Mouse (Mus musculus) stomach, embryonic 16.5 days (tissue): ENCODE data around the gene Zfand6. TPM values are rescaled to one million over a fixed set of nuclear protein-coding genes. Genes with fewer than 3 reads are reported as not detected.
A peak's percentile ranks its signal among the peaks of the same experiment; 100 is the strongest.

Experiments
- ATAC-seq: fragments of 200-750 bp; cut with Nextera tagmentation; 2 replicates; pipeline ENCODE4 v1.8.0; 2017; ENCODE audit warnings: moderate number of reproducible peaks, moderate TSS enrichment; ENCODE audit not compliant: insufficient read depth, low FRiP score
- H3K27ac ChIP-seq: fragments of 300-500 bp; sonication (generic); 2 replicates; pipeline ENCODE4 v1.5.1; 2014; ENCODE audit warnings: low read length
- H3K27me3 ChIP-seq: fragments of 300-500 bp; sonication (generic); 2 replicates; pipeline ENCODE4 v1.6.1; 2014; ENCODE audit warnings: low read length, control low read depth, mixed read lengths; ENCODE audit not compliant: control insufficient read depth, insufficient read depth
- H3K36me3 ChIP-seq: fragments of 300-500 bp; sonication (generic); 2 replicates; pipeline ENCODE4 v1.6.1; 2014; ENCODE audit warnings: low read length; ENCODE audit not compliant: control insufficient read depth, insufficient read depth
- H3K4me1 ChIP-seq: fragments of 300-500 bp; sonication (generic); 2 replicates; pipeline ENCODE4 v1.6.1; 2014; ENCODE audit warnings: low read length, control low read depth, mixed read lengths; ENCODE audit not compliant: control insufficient read depth, insufficient read depth
- H3K4me2 ChIP-seq: fragments of 300-500 bp; sonication (generic); 2 replicates; pipeline ENCODE4 v1.6.1; 2014; ENCODE audit warnings: low read depth, low read length, mixed read lengths
- H3K4me3 ChIP-seq: fragments of 300-500 bp; sonication (generic); replicated peaks from 2 replicates; pipeline ENCODE4 v1.5.1; 2014; ENCODE audit warnings: mild to moderate bottlenecking, low read length
- H3K9ac ChIP-seq: fragments of 300-500 bp; sonication (generic); 2 replicates; pipeline ENCODE4 v1.6.1; 2014; ENCODE audit warnings: low read length
- H3K9me3 ChIP-seq: fragments of 300-500 bp; sonication (generic); replicated peaks from 2 replicates; pipeline ENCODE4 v1.6.1; 2016; ENCODE audit warnings: low read length, control low read depth; ENCODE audit not compliant: control insufficient read depth
- WGBS: fragments of 180-500 bp; shearing (Covaris S2); extraction: QIAGEN DNeasy Blood & Tissue Kit; methylation state at CpG from one replicate; pipeline ENCODE4 v1.1.7; 2014; 5-methylcytosine and 5-hydroxymethylcytosine counted together
- polyA plus RNA-seq: library from polyadenylated mRNA; unstranded; fragments of >200 nt; fragmentation: Nextera tagmentation; extraction: Ambion mirVana; gene quantifications from 2 replicates; pipeline ENCODE4 v1.2.1, GENCODE M21; 2015

The Zfand6 gene
- polyA plus RNA-seq, 1 experiment from 2014 or later = 180 TPM

- Histone ChIP-seq H3K4me3 (no peak overlapping the region), H3K4me1 (no peaks in the 10 kb centered on the region), H3K9me3 (no peaks in the 10 kb centered on the region), H3K36me3 (0 out of 2 replicates have a peak, but pooled peaks cover 9% of the 10 kb centered on the region), H3K27ac (no peak overlapping the region), H3K27me3 (no peaks in the 10 kb centered on the region), H3K4me2 (no peak overlapping the region), H3K9ac (no peak overlapping the region)
- ATAC-seq = no peak
- WGBS = 88% methylated on average over 3 of the region's 3 CpGs
Measured at GRCm38 (mm10) chr7:84631878-84632277, 57.9 kb downstream of the Zfand6 start.

- ATAC-seq = no peak
- WGBS = 93% methylated on average over 4 of the region's 4 CpGs
Measured at GRCm38 (mm10) chr7:84623718-84624117, 66.0 kb downstream of the Zfand6 start.

GRCm38 (mm10) chr7:84620956-84621355 is 68.8 kb downstream of the Zfand6 start:
- WGBS = 88% methylated on average over 3 of the region's 3 CpGs
- Histone ChIP-seq H3K4me1 (no peaks in the 10 kb centered on the region), H3K36me3 (peaks cover 17% of the 10 kb centered on the region), H3K4me3 (no peak overlapping the region), H3K27ac (no peak overlapping the region), H3K9me3 (no peaks in the 10 kb centered on the region), H3K27me3 (no peaks in the 10 kb centered on the region), H3K9ac (no peak overlapping the region), H3K4me2 (no peak overlapping the region)
- ATAC-seq = no peak

More at GRCm38 (mm10) chr7:84623718-84624117, 66.0 kb downstream of the Zfand6 start:
- no peak overlapping the region for H3K4me3 ChIP-seq
- no peak overlapping the region for H3K9ac ChIP-seq
- H3K9me3 ChIP-seq = no peaks in the 10 kb centered on the region
- no peaks in the 10 kb centered on the region for H3K27me3 ChIP-seq
- no peaks in the 10 kb centered on the region for H3K4me1 ChIP-seq
- H3K4me2 ChIP-seq = no peak overlapping the region
- no peak overlapping the region for H3K27ac ChIP-seq
- H3K36me3 ChIP-seq = peaks cover 17% of the 10 kb centered on the region

- Histone ChIP-seq H3K4me3 (no peak overlapping the region), H3K36me3 (peaks cover 8% of the 10 kb centered on the region; the same call in 1 of the 2 replicates), H3K9ac (no peak overlapping the region), H3K27ac (no peak overlapping the region), H3K9me3 (no peaks in the 10 kb centered on the region), H3K27me3 (no peaks in the 10 kb centered on the region), H3K4me1 (no peaks in the 10 kb centered on the region), H3K4me2 (no peak overlapping the region)
- WGBS = 93% methylated on average over 2 of the region's 2 CpGs
- no peak for ATAC-seq
Measured at GRCm38 (mm10) chr7:84618951-84619350, 70.8 kb downstream of the Zfand6 start.

GRCm38 (mm10) chr7:84612445-84612844 is 77.3 kb downstream of the Zfand6 start:
- 66% methylated on average over 4 of the region's 4 CpGs for WGBS
- no peaks in the 10 kb centered on the region for H3K4me1 ChIP-seq
- H3K9me3 ChIP-seq = no peaks in the 10 kb centered on the region
- no peaks in the 10 kb centered on the region for H3K27me3 ChIP-seq
- H3K27ac ChIP-seq = no peak overlapping the region
- no peak overlapping the region for H3K4me2 ChIP-seq
- H3K9ac ChIP-seq = no peak overlapping the region
- no peak overlapping the region for H3K4me3 ChIP-seq
- H3K36me3 ChIP-seq = no peaks in the 10 kb centered on the region
- ATAC-seq = no peak

GRCm38 (mm10) chr7:84611609-84612008 is 78.2 kb downstream of the Zfand6 start:
- H3K36me3 ChIP-seq = no peaks in the 10 kb centered on the region
- H3K4me3 ChIP-seq = no peak overlapping the region
- no peak for ATAC-seq
- WGBS = 86% methylated on average over 1 of the region's 1 CpGs
- H3K9me3 ChIP-seq = no peaks in the 10 kb centered on the region
- no peak overlapping the region for H3K27ac ChIP-seq
- no peak overlapping the region for H3K4me2 ChIP-seq
- no peaks in the 10 kb centered on the region for H3K27me3 ChIP-seq
- H3K4me1 ChIP-seq = no peaks in the 10 kb centered on the region
- H3K9ac ChIP-seq = no peak overlapping the region

- peak; percentile 73 for ATAC-seq
- H3K27ac ChIP-seq = peak within 1 kb of the TSS; percentile 6; the same call in 1 of the 2 replicates
- H3K4me1 ChIP-seq = peaks cover 9% of the 10 kb centered on the region; the same call in 1 of the 2 replicates
Measured at GRCm38 (mm10) chr7:84606293-84606749, 83.4 kb downstream of the Zfand6 start, which contains the start of gene Fah. Gene Fah, minus strand, starts transcription at chr7:84606722.

GRCm38 (mm10) chr7:84605704-84606292 is 84.0 kb downstream of the Zfand6 start:
- H3K36me3 ChIP-seq = no peaks in the 10 kb centered on the region
- peak overlapping the region; percentile 6; the same call in 1 of the 2 replicates for H3K27ac ChIP-seq
- H3K4me1 ChIP-seq = peaks cover 9% of the 10 kb centered on the region; the same call in 1 of the 2 replicates
- H3K9me3 ChIP-seq = no peaks in the 10 kb centered on the region
- H3K4me3 ChIP-seq = peak overlapping the region; percentile 61
- H3K27me3 ChIP-seq = no peaks in the 10 kb centered on the region
- peak overlapping the region; percentile 70 for H3K9ac ChIP-seq
- ATAC-seq = peak; percentile 92
- H3K4me2 ChIP-seq = peak overlapping the region; percentile 97
- 0% methylated on average over 36 of the region's 36 CpGs for WGBS

More at GRCm38 (mm10) chr7:84606293-84606749, 83.4 kb downstream of the Zfand6 start, which contains the start of gene Fah:
- Histone ChIP-seq H3K4me2 (peak within 1 kb of the TSS; percentile 97), H3K4me3 (peak within 1 kb of the TSS; percentile 61), H3K9me3 (no peaks in the 10 kb centered on the region), H3K36me3 (no peaks in the 10 kb centered on the region), H3K27me3 (no peaks in the 10 kb centered on the region), H3K9ac (peak within 1 kb of the TSS; percentile 70)
- 2% methylated on average over 10 of the region's 10 CpGs for WGBS

GRCm38 (mm10) chr7:84605033-84605687 is 84.6 kb downstream of the Zfand6 start:
- ATAC-seq = no peak
- Histone ChIP-seq H3K36me3 (no peaks in the 10 kb centered on the region), H3K4me3 (peak overlapping the region; percentile 61), H3K9me3 (no peaks in the 10 kb centered on the region), H3K9ac (peak overlapping the region; percentile 70), H3K27me3 (no peaks in the 10 kb centered on the region), H3K27ac (peak overlapping the region; percentile 6; the same call in 1 of the 2 replicates), H3K4me2 (peak overlapping the region; percentile 97), H3K4me1 (peaks cover 9% of the 10 kb centered on the region; the same call in 1 of the 2 replicates)
- WGBS = 10% methylated on average over 19 of the region's 19 CpGs
